Mouse (Mus musculus) lung, embryonic 16.5 days (tissue): ENCODE results near the gene Trpm2. TPM values are rescaled to one million over a fixed set of nuclear protein-coding genes. Genes with fewer than 3 reads are reported as not detected.

Experiments
- ATAC-seq: fragments of 200-750 bp; cut with Nextera tagmentation; 2 replicates; pipeline ENCODE4 v1.8.0; 2017; ENCODE audit warnings: low read depth, mild to moderate bottlenecking, moderate library complexity
- H3K27ac ChIP-seq: fragments of 300-500 bp; sonication (generic); 2 replicates; pipeline ENCODE4 v1.5.1; 2014; ENCODE audit warnings: mild to moderate bottlenecking, control low read depth, low read length
- H3K27me3 ChIP-seq: fragments of 300-500 bp; sonication (generic); 2 replicates; pipeline ENCODE4 v1.6.1; 2014; ENCODE audit warnings: low read depth, low read length, mixed read lengths; ENCODE audit not compliant: control insufficient read depth, insufficient read depth
- H3K36me3 ChIP-seq: fragments of 300-500 bp; sonication (generic); 2 replicates; pipeline ENCODE4 v1.6.1; 2014; ENCODE audit warnings: low read length; ENCODE audit not compliant: control insufficient read depth, insufficient read depth
- H3K4me1 ChIP-seq: fragments of 300-500 bp; sonication (generic); replicated peaks from 2 replicates; pipeline ENCODE4 v1.6.1; 2014; ENCODE audit warnings: low read length, mixed read lengths; ENCODE audit not compliant: control insufficient read depth, insufficient read depth
- H3K4me2 ChIP-seq: fragments of 300-500 bp; sonication (generic); 2 replicates; pipeline ENCODE4 v1.6.1; 2014; ENCODE audit warnings: low read depth, low read length, control low read depth
- H3K4me3 ChIP-seq: fragments of 300-500 bp; sonication (generic); 2 replicates; pipeline ENCODE4 v1.5.1; 2014; ENCODE audit warnings: mild to moderate bottlenecking, low read length, control low read depth
- H3K9ac ChIP-seq: fragments of 300-500 bp; sonication (generic); 2 replicates; pipeline ENCODE4 v1.6.1; 2014; ENCODE audit warnings: low read length, control low read depth
- H3K9me3 ChIP-seq: fragments of 300-500 bp; sonication (generic); 2 replicates; pipeline ENCODE4 v1.6.1; 2016; ENCODE audit warnings: low read length; ENCODE audit not compliant: control insufficient read depth
- WGBS: fragments of 180-500 bp; shearing (Covaris S2); extraction: QIAGEN DNeasy Blood & Tissue Kit; methylation state at CpG from one replicate; pipeline ENCODE4 v1.1.7; 2014; 5-methylcytosine and 5-hydroxymethylcytosine counted together
- polyA plus RNA-seq: library from polyadenylated mRNA; unstranded; fragments of >200 nt; fragmentation: Nextera tagmentation; extraction: Ambion mirVana; gene quantifications from 2 replicates; pipeline ENCODE4 v1.2.1, GENCODE M21; 2015

Gene Trpm2
- polyA plus RNA-seq, 1 experiment from 2014 or later = 1.4 TPM

DNA sequence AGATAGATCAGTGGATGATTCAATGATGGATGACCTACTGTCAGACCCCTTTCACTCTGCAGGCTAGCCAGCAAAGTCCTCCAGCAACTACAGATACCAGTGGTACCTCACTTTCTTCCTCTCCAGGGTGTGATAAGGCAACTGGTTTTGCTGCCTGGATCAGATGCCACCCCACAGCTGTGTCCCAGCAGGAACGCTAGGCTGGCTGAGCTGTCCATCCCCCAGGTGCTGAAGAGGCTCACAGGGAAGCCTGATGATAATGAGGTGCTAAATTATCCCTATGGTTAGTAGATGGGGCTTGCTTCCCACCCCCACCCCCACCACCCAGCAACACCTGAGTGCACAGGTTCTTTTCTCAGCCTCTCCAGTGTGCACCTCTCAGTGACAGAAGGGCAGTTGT, 102.8 kb downstream of the Trpm2 start:
- Histone ChIP-seq H3K36me3 (no peaks in the 10 kb centered on the region), H3K27ac (no peak overlapping the region), H3K4me2 (no peak overlapping the region), H3K27me3 (no peaks in the 10 kb centered on the region), H3K4me3 (no peak overlapping the region), H3K9ac (no peak overlapping the region), H3K9me3 (no peaks in the 10 kb centered on the region), H3K4me1 (no peaks in the 10 kb centered on the region; the same call in 1 of the 2 replicates)
- no peak for ATAC-seq
- whole genome bisulfite sequencing = 7% methylated on average over 1 of the region's 1 CpGs

GRCm38 (mm10) chr10:77864762-77865143, 105.6 kb downstream of the Trpm2 start:
- H3K4me1 ChIP-seq = no peaks in the 10 kb centered on the region
- no peak for ATAC-seq
- no peaks in the 10 kb centered on the region for H3K27me3 ChIP-seq
- no peak overlapping the region for H3K9ac ChIP-seq
- H3K36me3 ChIP-seq = no peaks in the 10 kb centered on the region
- H3K4me2 ChIP-seq = peak overlapping the region; percentile 33; the same call in 1 of the 2 replicates
- 30% methylated on average over 11 of the region's 11 CpGs for WGBS
- no peak overlapping the region for H3K27ac ChIP-seq
- H3K4me3 ChIP-seq = no peak overlapping the region; the same call in 1 of the 2 replicates
- no peaks in the 10 kb centered on the region for H3K9me3 ChIP-seq

GRCm38 (mm10) chr10:77864067-77864761, 106.1 kb downstream of the Trpm2 start:
- 24% methylated on average over 14 of the region's 14 CpGs for WGBS
- no peaks in the 10 kb centered on the region for H3K36me3 ChIP-seq

GRCm38 (mm10) chr10:77861675-77862074, 108.7 kb downstream of the Trpm2 start, which contains the start of gene Gm3285:
Gm3285 (plus strand) TSS chr10:77861975.
- Histone ChIP-seq H3K36me3 (no peaks in the 10 kb centered on the region), H3K27me3 (no peaks in the 10 kb centered on the region), H3K4me1 (no peaks in the 10 kb centered on the region), H3K9ac (no peak within 1 kb of the TSS), H3K9me3 (no peaks in the 10 kb centered on the region), H3K27ac (no peak within 1 kb of the TSS), H3K4me2 (no peak within 1 kb of the TSS), H3K4me3 (no peak within 1 kb of the TSS)
- no peak for ATAC-seq
- 37% methylated on average over 7 of the region's 7 CpGs for WGBS

More at GRCm38 (mm10) chr10:77864067-77864761, 106.1 kb downstream of the Trpm2 start:
- Histone ChIP-seq H3K4me1 (no peaks in the 10 kb centered on the region), H3K27me3 (no peaks in the 10 kb centered on the region), H3K27ac (no peak overlapping the region), H3K4me3 (no peak overlapping the region; the same call in 1 of the 2 replicates), H3K4me2 (peak overlapping the region; percentile 33; the same call in 1 of the 2 replicates), H3K9ac (no peak overlapping the region), H3K9me3 (no peaks in the 10 kb centered on the region)
- ATAC-seq = peak; percentile 86

Other genes with a start within 250 kb of the Trpm2 start
- gene Krtap12-1, start 250.0 kb downstream of the Trpm2 start, polyA plus RNA-seq = not detected in 2 replicates
- not detected in 2 replicates for gene Gm10100, start 244.1 kb downstream of the Trpm2 start, polyA plus RNA-seq
- not detected in 2 replicates for gene Gm18596, start 227.9 kb downstream of the Trpm2 start, polyA plus RNA-seq
- gene Gm9736, start 219.2 kb downstream of the Trpm2 start, polyA plus RNA-seq = not detected in 2 replicates
- not detected in 2 replicates for gene Gm3233, start 210.9 kb downstream of the Trpm2 start, polyA plus RNA-seq
- gene Gm3238, start 199.2 kb downstream of the Trpm2 start, polyA plus RNA-seq = not detected in 2 replicates
- not detected in 2 replicates for gene Gm7138, start 193.6 kb downstream of the Trpm2 start, polyA plus RNA-seq
- gene Gm3250, start 188.0 kb downstream of the Trpm2 start, polyA plus RNA-seq = not detected in 2 replicates
- not detected in 2 replicates for gene Gm7137, start 182.4 kb downstream of the Trpm2 start, polyA plus RNA-seq
- not detected in 2 replicates for gene Gm9639, start 175.5 kb downstream of the Trpm2 start, polyA plus RNA-seq
- not detected in 2 replicates for gene Gm19668, start 171.4 kb downstream of the Trpm2 start, polyA plus RNA-seq
- not detected in 2 replicates for gene Gm9507, start 158.7 kb downstream of the Trpm2 start, polyA plus RNA-seq
- gene Gm2696, start 155.9 kb downstream of the Trpm2 start, polyA plus RNA-seq = not detected in 2 replicates
- not detected in 2 replicates for gene Krtap10-4, start 143.5 kb downstream of the Trpm2 start, polyA plus RNA-seq
- gene Krtap10-10, start 134.6 kb downstream of the Trpm2 start, polyA plus RNA-seq = not detected in 2 replicates
- gene Gm36176, start 123.8 kb downstream of the Trpm2 start, polyA plus RNA-seq = not detected in 2 replicates
- gene Gm10318, start 117.7 kb downstream of the Trpm2 start, polyA plus RNA-seq = not detected in 2 replicates
- gene Gm3285, start 108.6 kb downstream of the Trpm2 start, polyA plus RNA-seq = not detected in 2 replicates
- 3.5 and 4.7 TPM in 2 replicates for gene Lrrc3, start 68.0 kb downstream of the Trpm2 start, polyA plus RNA-seq
- gene 1810043G02Rik, start 8.0 kb upstream of the Trpm2 start, polyA plus RNA-seq = 19.9 and 22.6 TPM in 2 replicates
- gene Pfkl, start 39.5 kb upstream of the Trpm2 start, polyA plus RNA-seq = 158 and 164 TPM in 2 replicates
- gene Dnmt3l, start 71.4 kb upstream of the Trpm2 start, polyA plus RNA-seq = 0.65 and 1.6 TPM in 2 replicates
- 2.2 and 2.3 TPM in 2 replicates for gene Aire, start 73.0 kb upstream of the Trpm2 start, polyA plus RNA-seq
- 9.5 and 10.2 TPM in 2 replicates for gene Icosl, start 98.7 kb upstream of the Trpm2 start, polyA plus RNA-seq
- gene D10Jhu81e, start 199.2 kb upstream of the Trpm2 start, polyA plus RNA-seq = 35.8 and 36.5 TPM in 2 replicates
- 16.5 and 17.0 TPM in 2 replicates for gene Pwp2, start 214.6 kb upstream of the Trpm2 start, polyA plus RNA-seq